1 mouse cellular context compared by ENCODE assay signal in genomic region chr17:15527811-15528136, GRCm38 (mm10).
TF ChIP-seq lines count a peak whose summit lies in the region.

No protein-coding gene starts in this region.

TF ChIP-seq in CH12.LX, 34 proteins besides CTCF, POLR2A, EP300 and RAD21 (continued from another document):
- no peak for TF ChIP-seq RCOR1 (conservative IDR thresholded peaks at IDR 0.05; ENCODE audit: low read depth, low read length)
- TF ChIP-seq IRF4 (IDR thresholded peaks at IDR 0.05; ENCODE audit: low read depth, low read length) = no peak
- no peak for TF ChIP-seq SMC3 (IDR thresholded peaks at IDR 0.05; ENCODE audit: low read depth, low read length)
- no peak for TF ChIP-seq ELF1 (IDR thresholded peaks at IDR 0.05; ENCODE audit: low read depth, low read length)
- TF ChIP-seq NRF1 (IDR thresholded peaks at IDR 0.05; ENCODE audit: low read depth, low read length) = no peak
- no peak for TF ChIP-seq UBTF (IDR thresholded peaks at IDR 0.05; ENCODE audit: low read depth, low read length)
- TF ChIP-seq CHD1 (IDR thresholded peaks at IDR 0.05; ENCODE audit: low read depth, low read length) = no peak
- no peak for TF ChIP-seq ZMIZ1 (IDR thresholded peaks at IDR 0.05; ENCODE audit: low read depth, low read length)
- no peak for TF ChIP-seq MAX (IDR thresholded peaks at IDR 0.05; ENCODE audit: low read length)
- no peak for TF ChIP-seq MYC (IDR thresholded peaks at IDR 0.05; ENCODE audit: low read depth, low read length)
